Mouse (Mus musculus) erythroblast, adult 5-6 weeks (primary cell): ENCODE measurements around the gene Cyth4. TPM values are rescaled to one million over a fixed set of nuclear protein-coding genes. Genes with fewer than 3 reads are reported as not detected.

ENCODE experiments used
- total RNA-seq, 2 experiments: library from RNA; stranded (forward) in 1 of 2; stranded (reverse) in 1 of 2; fragments of 150-400 nt in 1 of 2; fragments of 200-764, 138-1000 nt in 1 of 2; gene quantifications; 2 replicates each; pipeline versions ENCODE4 v1.2.3 to v1.2.4; 2015 to 2017; ENCODE audit warnings: low replicate concordance in 2 of 2

Gene Cyth4
- total RNA-seq, 2 experiments from 2014 or later, result 17.1 to 20.1 TPM

Other genes with a start within 250 kb of the Cyth4 start
- gene Tex33, start 201.1 kb upstream of the Cyth4 start, total RNA-seq (2015; ENCODE audit: low replicate concordance), result not detected in 2 replicates
- gene Tex33, start 201.1 kb upstream of the Cyth4 start, total RNA-seq (2017; ENCODE audit: low replicate concordance), result not detected in 2 replicates
- 5.2 and 6.0 TPM in 2 replicates for gene Tst, start 191.1 kb upstream of the Cyth4 start, total RNA-seq (2015; ENCODE audit: low replicate concordance)
- gene Tst, start 191.1 kb upstream of the Cyth4 start, total RNA-seq (2017; ENCODE audit: low replicate concordance), result 3.5 and 8.1 TPM in 2 replicates
- gene Mpst, start 190.6 kb upstream of the Cyth4 start, total RNA-seq (2015; ENCODE audit: low replicate concordance), result 7.7 and 10.4 TPM in 2 replicates
- 22.4 and 39.6 TPM in 2 replicates for gene Mpst, start 190.6 kb upstream of the Cyth4 start, total RNA-seq (2017; ENCODE audit: low replicate concordance)
- gene Kctd17, start 168.5 kb upstream of the Cyth4 start, total RNA-seq (2015; ENCODE audit: low replicate concordance), result 1.0 TPM in 1 of 2 replicates, not detected in the other
- gene Kctd17, start 168.5 kb upstream of the Cyth4 start, total RNA-seq (2017; ENCODE audit: low replicate concordance), result 0.98 and 2.0 TPM in 2 replicates
- 1.0 TPM in 1 of 2 replicates, not detected in the other for gene Tmprss6, start 128.4 kb upstream of the Cyth4 start, total RNA-seq (2015; ENCODE audit: low replicate concordance)
- gene Tmprss6, start 128.4 kb upstream of the Cyth4 start, total RNA-seq (2017; ENCODE audit: low replicate concordance), result 0.70 TPM in 1 of 2 replicates, not detected in the other
- 0.42 and 9.0 TPM in 2 replicates for gene Il2rb, start 101.8 kb upstream of the Cyth4 start, total RNA-seq (2015; ENCODE audit: low replicate concordance)
- 0.28 and 1.0 TPM in 2 replicates for gene Il2rb, start 101.8 kb upstream of the Cyth4 start, total RNA-seq (2017; ENCODE audit: low replicate concordance)
- not detected in 2 replicates for gene C1qtnf6, start 65.6 kb upstream of the Cyth4 start, total RNA-seq (2015; ENCODE audit: low replicate concordance)
- gene C1qtnf6, start 65.6 kb upstream of the Cyth4 start, total RNA-seq (2017; ENCODE audit: low replicate concordance), result 0.28 and 0.43 TPM in 2 replicates
- gene Sstr3, start 52.4 kb upstream of the Cyth4 start, total RNA-seq (2015; ENCODE audit: low replicate concordance), result not detected in 2 replicates
- not detected in 2 replicates for gene Sstr3, start 52.4 kb upstream of the Cyth4 start, total RNA-seq (2017; ENCODE audit: low replicate concordance)
- gene Rac2, start 24.3 kb upstream of the Cyth4 start, total RNA-seq (2015; ENCODE audit: low replicate concordance), result 142 and 153 TPM in 2 replicates
- gene Rac2, start 24.3 kb upstream of the Cyth4 start, total RNA-seq (2017; ENCODE audit: low replicate concordance), result 34.3 and 78.9 TPM in 2 replicates
- gene Elfn2, start 121.7 kb downstream of the Cyth4 start, total RNA-seq (2015; ENCODE audit: low replicate concordance), result not detected in 2 replicates
- gene Elfn2, start 121.7 kb downstream of the Cyth4 start, total RNA-seq (2017; ENCODE audit: low replicate concordance), result 0.09 TPM in 1 of 2 replicates, not detected in the other
- 0.38 and 1.7 TPM in 2 replicates for gene Mfng, start 176.4 kb downstream of the Cyth4 start, total RNA-seq (2015; ENCODE audit: low replicate concordance)
- 0.17 and 0.98 TPM in 2 replicates for gene Mfng, start 176.4 kb downstream of the Cyth4 start, total RNA-seq (2017; ENCODE audit: low replicate concordance)
- gene Card10, start 206.0 kb downstream of the Cyth4 start, total RNA-seq (2015; ENCODE audit: low replicate concordance), result 0.58 TPM in 1 of 2 replicates, not detected in the other
- 0.56 TPM in 1 of 2 replicates, not detected in the other for gene Card10, start 206.0 kb downstream of the Cyth4 start, total RNA-seq (2017; ENCODE audit: low replicate concordance)
- gene Cdc42ep1, start 245.6 kb downstream of the Cyth4 start, total RNA-seq (2015; ENCODE audit: low replicate concordance), result not detected in 2 replicates
- gene Cdc42ep1, start 245.6 kb downstream of the Cyth4 start, total RNA-seq (2017; ENCODE audit: low replicate concordance), result 0.70 TPM in 1 of 2 replicates, not detected in the other